Mouse (Mus musculus) cortical plate, adult 2 months (tissue): ENCODE measurements around the gene Rpl4.

Experiments used
- CTCF ChIP-seq: fragments of 200-500 bp; IDR thresholded peaks from 2 replicates; pipeline ENCODE4 v1.5.1; 2011; ENCODE audit warnings: mild to moderate bottlenecking, control low read depth, low read length; ENCODE audit not compliant: insufficient read depth; ENCODE audit errors: extremely low read depth
- POLR2A ChIP-seq: fragments of 200-500 bp; IDR thresholded peaks from 2 replicates; pipeline ENCODE4 v1.6.1; 2011; ENCODE audit warnings: mild to moderate bottlenecking, low read length, control low read depth; ENCODE audit not compliant: insufficient read depth; ENCODE audit errors: extremely low read depth

- TF ChIP-seq CTCF (no peak), POLR2A (no peak)
Measured at GRCm38 (mm10) chr9:64174341-64174740, 1.2 kb downstream of the Rpl4 start.
